Mouse (Mus musculus) thymus, postnatal 10 days (tissue): ENCODE measurements around the gene Cd164l2.
A peak's percentile ranks its signal among the peaks of the same experiment; 100 is the strongest.

Source experiments
- DNase-seq, 2 experiments: peaks; one replicate each; pipeline ENCODE4 v3.0.0; 2021; ENCODE audit warnings: low spot score in 2 of 2

Gene Cd164l2

DNA sequence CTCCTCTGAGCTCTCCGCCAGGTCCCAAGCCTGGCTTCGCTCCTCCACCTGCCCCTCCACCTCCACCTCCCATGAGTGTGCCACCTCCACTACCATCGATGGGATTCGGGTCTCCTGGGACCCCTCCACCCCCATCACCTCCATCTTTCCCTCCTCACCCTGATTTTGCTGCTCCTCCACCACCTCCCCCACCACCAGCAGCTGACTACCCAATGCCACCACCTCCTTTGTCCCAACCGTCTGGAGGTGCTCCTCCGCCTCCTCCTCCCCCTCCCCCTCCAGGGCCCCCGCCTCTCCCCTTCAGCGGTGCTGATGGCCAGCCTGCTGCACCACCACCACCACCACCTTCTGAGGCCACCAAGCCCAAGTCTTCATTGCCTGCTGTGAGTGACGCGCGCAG is 17.4 kb upstream of the Cd164l2 start:
- DNase-seq, result no peak

DNA sequence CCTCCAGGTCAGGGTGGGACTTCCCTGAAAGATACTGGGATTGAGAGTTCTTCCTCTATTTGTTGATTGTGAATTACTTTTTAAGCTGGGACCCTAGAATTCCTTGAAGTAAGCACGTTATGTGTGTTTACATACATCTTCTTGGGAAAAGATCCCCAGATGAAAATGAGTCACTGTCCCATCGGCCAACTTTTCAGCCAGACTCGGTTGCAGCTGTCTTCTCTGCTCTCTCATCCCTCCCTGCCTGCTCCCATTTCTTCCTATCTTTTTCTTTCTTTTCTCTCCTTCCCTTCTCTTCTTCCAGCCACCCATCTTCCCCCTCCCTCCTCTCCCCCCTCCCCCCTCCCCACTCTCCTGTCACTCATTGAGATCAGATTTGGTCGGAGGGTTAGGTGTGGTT is 16.9 kb upstream of the Cd164l2 start:
- DNase-seq, result no peak

DNA sequence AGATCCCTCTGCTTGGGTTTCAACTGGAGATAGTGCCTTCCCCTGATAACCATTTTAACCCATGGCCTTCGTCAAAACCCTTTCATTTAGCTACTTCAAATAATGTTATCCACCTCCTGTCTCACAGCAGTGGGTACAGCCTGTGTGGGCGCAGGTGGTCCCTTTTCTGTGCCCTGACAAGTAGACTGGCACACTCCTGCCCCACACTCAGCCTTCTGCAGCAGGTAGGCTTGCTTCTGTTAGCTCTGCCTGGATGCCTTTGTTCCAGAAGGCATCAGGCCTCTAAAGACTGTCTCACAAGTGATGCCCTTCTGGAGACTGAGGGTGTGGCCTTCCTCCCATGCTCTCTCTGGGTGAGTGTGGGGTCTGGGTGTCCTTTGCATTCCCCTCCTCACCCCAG is 15.8 kb upstream of the Cd164l2 start:
- no peak for DNase-seq

- DNase-seq, result peak; percentile 71 to 81
These were observed 15.1 kb upstream of the Cd164l2 start for GRCm38 (mm10) chr4:133196852-133197251.

DNA sequence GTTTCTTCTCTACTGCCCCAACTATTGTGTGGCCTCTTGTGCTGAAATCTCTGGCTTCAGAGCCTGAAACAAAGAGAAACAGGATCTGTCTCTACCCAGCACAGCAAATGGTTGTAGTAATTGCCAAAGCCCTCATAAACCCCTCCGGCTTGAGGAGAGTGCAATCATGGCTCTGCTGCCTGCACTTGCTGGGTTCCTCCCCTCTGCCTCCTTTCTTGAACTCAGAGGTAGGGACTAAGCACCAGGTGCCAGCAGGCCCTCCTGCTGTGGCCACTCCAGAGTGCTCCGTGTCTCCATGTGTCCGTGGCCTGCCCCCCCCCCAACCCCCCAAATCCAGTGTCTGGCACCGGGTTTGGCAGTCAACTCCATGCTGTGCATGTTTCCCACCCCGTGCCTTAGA is 14.6 kb upstream of the Cd164l2 start:
- no peak for DNase-seq

- DNase-seq, result no peak
These were observed 14.1 kb upstream of the Cd164l2 start for GRCm38 (mm10) chr4:133197801-133198286.

DNA sequence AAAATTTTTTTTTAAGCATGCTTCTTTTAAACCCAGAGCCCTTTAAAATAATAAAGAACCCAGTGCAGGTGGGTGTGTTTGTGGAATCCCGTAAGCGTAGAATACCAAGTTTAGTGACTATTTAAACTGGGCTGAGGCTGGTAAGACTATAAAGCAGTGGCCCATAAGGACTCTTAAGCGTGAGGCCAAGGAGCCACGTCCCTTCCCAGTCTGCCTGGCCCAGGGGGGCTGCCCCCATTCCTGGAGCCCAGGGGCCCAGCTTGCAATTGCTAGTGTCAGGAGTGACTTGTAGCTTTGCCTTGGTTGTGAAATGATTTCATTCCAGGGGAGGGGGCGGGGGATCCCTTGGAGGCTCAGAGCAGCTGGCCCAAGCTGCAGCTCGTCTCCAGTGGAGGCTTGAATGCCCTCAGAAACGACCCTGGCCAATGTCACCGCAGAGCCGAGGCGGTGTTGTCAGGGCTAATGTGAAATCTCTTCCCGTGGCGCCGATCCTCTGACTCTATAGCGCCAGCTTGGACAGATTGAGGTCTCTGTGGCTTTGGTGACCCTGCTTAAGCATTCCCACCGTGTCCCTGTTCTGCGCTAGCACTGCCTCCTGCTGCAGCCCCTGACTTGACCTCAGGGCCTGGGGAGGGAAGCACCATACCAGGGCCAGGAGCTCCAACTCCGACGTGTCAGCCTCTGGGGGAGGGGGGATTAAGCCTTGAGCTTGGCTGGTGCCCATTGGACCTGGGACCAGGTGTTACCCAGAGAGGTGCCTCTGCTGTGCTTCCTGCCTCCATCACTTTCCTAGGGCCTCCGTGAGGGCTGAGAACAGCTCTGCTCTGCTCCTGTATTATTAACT is 13.4 kb upstream of the Cd164l2 start:
- no peak for DNase-seq

DNA sequence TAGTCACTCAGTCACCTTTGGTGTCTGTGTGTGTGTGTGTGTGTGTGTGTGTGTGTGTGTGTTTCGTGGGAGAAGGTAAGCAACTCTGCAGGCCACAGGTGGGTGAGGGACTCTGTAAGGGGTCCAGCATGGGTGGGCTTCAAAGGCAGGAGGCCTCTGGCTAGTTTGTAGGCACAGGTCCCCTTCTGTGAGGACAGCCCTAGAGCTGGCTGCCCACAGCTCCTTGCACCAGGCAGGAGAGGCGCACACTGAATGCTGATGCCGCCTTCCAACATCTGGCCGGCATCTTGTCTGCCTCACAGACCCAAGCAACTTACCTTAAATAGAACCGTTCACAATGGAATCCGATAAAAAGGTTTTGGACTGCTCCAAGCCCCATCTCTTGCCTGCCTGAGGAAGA is 12.2 kb upstream of the Cd164l2 start:
- no peak for DNase-seq

GRCm38 (mm10) chr4:133200343-133200742 is 11.6 kb upstream of the Cd164l2 start:
- no peak for DNase-seq

- DNase-seq, result peak; percentile 46 to 69
These were observed 10.7 kb upstream of the Cd164l2 start for GRCm38 (mm10) chr4:133201006-133201771.

GRCm38 (mm10) chr4:133202254-133202653 is 9.7 kb upstream of the Cd164l2 start:
- no peak for DNase-seq

GRCm38 (mm10) chr4:133203591-133203990 is 8.3 kb upstream of the Cd164l2 start:
- no peak for DNase-seq

DNA sequence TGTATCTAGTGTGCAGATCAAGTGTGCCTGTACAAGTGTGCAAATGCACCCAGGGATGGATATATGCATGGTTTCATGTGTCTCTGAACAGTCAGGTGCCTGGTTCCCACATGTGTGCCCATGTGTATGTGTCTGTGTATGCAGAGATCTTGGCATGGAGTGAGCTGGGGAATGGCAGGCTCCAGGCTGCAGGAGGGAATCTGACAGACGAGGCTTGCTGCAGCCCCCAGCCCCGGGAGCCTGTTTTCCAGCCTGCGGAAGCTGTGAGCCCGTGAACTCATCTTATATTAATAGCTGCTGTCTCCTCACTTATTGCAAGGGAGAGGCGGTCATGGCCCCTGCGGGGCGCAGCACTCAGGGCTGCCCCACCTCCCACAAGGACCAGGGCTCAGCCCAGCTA is 7.6 kb upstream of the Cd164l2 start:
- DNase-seq, result no peak

DNA sequence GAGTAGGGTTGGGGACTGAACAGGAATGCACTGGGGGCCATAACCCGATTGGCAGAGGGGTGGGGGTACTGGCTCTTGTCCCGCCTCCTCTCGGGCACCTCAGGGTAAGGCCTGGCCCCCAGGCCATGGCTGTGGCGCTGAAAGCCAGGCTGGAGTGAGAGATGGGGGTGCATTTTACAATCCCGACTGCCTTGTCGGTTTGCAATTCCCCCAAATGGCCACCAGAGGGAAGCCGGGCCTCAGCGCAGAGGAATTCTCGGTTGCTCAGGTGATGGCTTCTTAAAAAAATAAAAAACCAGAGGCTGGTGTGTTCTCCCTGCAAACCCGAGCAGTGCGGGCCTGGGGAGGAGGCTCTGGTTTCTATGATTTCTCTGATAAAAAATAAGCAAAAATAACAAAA is 2.6 kb upstream of the Cd164l2 start:
- DNase-seq, result peak; percentile 34 to 57

DNA sequence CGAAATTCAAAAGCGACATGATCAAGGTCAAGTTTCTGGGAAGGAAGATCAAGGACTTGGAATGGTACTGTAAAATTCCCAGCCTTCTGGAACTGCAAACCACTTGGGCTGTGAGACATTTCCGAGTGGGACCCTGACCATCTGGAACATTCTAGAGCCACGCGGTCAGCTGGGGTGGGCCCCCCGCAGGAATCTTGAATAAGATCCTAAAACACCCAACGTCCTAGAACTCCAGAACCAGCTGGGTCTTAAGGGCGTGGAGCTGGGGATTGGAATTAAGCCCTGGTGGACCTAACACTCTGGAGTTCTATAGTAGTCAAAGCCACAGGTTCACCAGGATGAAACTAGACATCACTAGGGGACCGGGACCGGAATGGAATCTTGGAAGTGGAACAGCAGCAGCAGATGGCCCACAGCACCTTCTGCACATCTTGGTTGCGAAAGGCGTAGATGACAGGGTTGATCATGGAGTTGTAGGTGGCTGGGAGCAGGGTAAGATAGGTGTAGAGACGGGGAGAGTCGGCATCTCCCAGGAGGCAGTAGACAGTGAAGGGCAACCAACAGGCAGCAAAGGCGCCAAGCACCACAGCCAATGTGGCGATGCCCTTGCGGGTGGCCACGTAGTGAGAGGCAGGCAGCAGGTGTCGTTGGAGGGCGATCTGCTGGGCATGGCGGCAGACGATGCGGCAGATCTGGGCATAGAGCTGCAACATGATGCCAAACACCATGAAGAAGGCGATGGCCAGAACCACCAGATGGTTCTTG is 1.7 kb upstream of the Cd164l2 start:
- no peak for DNase-seq

DNA sequence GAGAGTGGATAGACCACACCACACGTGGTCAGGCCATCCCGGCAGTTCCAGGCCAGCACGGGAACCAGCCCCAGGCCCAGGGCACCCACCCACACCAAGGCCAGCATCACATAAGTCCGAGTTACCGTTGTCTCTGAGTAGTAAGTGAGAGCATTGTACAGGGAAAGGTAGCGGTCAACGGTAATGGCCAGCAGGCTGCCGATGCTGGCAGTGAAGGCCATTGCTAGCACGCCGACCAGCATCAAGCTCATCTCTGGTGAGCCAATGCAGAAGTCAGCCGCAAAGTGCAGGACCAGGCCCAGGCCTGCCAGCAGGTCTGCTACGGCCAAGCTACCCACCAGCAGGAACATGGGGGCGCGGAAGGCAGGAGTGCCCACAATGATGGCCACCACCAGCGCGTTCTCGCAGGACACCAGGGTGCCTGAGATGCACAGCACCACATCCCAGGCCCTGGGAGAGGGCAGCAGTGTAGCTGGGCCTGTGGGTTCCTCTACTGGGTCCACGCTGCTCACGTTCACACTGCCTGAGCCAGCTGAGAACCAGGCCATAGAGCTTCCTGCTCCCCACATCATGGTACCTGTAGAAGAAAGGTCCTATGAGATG is 1.0 kb upstream of the Cd164l2 start:
- DNase-seq, result no peak

DNA sequence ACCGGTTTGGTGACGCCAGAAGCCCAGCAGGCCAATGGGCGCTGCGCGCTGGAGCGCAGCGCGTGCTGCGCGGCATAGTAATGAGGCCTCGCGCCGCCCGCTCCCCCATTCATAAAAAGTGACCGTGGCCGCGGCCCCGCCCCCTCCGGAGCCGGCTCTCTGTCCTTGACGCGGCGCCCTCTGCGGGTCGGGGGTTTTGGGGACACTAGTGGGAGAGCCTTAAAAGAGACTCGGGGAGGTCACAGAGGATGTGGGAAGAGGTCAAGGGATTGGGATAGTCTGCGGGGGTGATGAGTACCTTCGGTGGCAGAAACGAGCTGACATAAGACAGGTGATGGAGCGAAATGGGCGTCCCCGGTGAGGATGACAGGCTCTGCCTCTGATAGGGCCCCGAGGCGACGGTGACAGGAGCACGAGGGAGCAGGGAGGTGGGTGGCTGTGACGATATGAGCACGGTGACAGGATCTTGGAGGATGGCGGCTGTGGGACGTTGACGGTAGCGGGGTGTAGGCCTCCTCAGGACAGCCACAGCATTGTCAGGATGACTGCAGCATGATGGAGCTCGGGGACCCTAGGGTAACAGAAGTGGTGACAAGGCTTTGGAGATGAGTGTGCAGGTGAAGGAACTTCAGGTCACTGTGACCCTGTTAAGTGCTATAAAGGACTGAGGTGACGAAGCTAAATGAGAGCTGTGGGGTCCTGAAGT is 784 bp downstream of the Cd164l2 start:
- DNase-seq, result peak in 1 of 2 experiments; percentile 44

- DNase-seq, result no peak
These were observed 1.3 kb downstream of the Cd164l2 start for GRCm38 (mm10) chr4:133213268-133213590.

GRCm38 (mm10) chr4:133213661-133214060 is 1.7 kb downstream of the Cd164l2 start:
- no peak for DNase-seq

DNA sequence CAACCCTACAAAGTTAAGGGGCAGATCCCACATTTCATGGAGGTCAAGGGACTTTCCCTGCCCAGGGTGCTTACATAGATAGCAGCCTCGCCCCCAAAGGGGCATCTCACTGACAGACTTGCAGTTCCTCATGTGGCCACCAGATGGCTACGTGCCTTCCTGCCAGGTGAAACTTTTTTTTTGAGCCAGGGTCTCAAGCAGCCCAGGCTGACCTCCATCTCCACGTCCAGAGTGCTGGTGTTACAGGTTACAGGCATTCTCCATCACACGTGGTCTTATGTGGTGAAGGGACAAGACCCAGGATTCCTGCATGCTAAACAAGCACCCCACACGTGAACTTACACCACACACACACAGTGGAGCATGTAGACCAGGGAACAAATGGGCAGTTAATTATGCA is 5.7 kb downstream of the Cd164l2 start:
- DNase-seq, result peak; percentile 58 to 81

- DNase-seq, result no peak
These were observed 6.8 kb downstream of the Cd164l2 start for GRCm38 (mm10) chr4:133218745-133219144.
